Mouse (Mus musculus) left cerebral cortex, adult 11 months (tissue): ENCODE data around the gene Olfr1371.

Experiments used
- DNase-seq: peaks from one replicate; pipeline ENCODE4 v3.0.0; 2022; ENCODE audit warnings: low spot score

The Olfr1371 gene

DNA sequence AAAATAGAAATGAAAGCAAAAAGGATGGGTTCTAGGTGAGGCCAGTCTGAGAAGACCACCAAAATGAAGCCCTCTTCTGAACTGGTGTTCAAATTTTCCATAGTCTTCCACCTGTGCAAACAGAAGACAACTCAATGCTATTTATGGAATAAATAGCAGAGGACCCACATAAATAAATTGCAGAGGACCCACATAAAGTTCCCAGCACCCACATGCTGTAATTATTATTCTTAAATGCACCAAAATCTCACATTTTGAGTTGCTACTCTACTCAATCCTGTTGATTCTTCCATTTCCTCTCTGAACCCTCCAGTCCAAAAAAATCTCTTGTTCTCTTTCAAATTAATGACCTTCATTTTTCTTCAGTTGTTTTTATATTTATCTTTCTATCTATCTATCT, at the start of gene Olfr1371:
Gene Olfr1371, minus strand, starts transcription at position 101 of the 400 bp plus-strand sequence.
- DNase-seq = no peak

DNA sequence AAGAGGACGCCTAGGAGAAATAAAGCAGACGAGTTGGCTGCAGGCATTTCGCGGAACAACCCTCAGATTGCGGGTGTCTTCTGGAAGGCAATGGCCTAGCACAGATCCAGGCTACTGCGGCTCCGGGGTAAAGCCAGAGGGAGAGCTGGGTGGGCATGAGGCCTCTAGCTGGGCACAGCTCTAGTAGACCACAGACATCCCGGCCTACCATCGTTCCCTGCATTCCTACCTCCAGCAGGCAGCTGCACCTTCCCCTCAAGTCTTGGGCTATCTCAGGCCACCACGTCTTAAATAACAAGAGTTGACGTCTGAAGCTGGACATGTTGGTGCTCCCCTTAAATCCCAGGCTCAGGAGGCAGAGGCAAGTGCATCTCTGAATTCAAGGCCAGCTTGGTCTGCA, 48.6 kb upstream of the Olfr1371 start:
- DNase-seq = no peak

DNA sequence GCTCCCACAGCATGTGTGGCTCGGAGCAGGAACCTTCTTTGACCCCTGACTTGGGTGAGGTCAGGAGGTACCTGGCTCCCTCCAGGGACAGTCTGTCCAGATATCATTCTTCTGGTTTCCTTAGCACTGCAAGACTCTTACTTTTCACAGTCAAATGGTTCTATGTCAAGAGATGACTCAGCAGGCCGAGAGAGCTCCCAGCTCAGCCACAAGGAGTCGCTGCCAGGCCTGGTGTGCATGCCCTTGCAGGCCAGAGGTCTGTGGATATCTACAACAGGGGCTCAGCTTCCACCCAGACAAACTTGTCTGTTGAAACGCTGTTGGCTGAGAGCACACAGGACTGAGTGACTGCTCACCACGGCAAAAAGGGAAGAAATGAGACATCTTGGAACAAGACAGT, 48.1 kb upstream of the Olfr1371 start:
- DNase-seq = no peak

DNA sequence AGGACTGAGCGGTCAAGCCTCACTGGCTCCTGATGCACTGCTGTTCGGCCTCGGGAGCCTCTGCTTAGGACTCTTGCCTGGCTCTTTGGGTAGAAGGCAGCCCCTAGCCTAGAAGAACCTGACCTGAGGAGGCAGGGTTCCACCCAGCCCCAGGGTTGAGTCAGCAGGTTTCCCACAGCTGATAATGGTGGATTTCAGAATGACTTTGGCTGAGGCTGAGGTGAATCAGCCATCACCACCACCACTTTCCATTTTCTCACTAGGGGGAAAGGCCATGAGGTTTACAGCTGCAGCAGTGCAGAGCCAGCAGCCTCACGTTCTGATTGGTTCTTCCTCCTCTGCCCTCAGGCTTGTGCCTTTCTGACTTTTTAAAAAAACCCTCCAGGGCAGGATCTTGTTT, 47.1 kb upstream of the Olfr1371 start:
- no peak for DNase-seq

DNA sequence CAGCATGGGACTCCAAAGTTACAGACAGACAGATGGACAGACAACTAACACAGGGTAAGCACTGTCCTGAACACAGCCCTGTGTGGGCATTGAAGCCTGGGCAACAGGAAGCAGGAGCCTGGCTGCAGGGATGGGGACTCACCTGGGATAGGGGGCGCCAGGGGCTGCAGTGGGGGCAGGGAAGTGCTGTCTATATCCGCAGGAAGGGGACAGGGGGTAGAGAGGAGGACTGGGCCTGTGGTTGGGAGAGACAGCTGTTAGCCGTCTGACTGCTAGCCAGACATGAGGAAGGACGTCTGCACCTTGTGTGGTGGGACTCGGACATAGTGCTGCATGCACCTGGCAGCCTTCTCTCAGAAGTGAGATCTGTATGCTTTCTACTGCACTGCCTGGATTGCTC, 44.9 kb upstream of the Olfr1371 start:
- DNase-seq = no peak

DNA sequence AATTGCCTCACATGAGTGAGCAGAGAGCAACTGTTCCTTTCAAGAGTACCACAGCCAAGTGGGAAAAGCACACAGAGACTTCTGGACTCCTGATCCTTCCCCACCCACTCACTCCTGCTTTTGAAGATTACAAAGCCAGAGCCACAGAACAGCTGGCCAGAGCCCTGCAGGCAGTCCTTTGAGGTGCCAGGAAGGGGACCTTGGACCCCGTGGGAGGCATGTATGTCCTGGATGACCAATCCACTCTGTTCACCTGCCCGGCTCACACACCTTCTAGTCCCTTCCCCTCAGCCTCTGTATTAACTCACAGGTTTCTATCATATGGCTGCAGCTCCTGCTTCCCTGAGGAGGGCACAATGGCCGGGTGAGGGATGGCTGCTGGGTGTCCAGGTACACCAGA, 43.6 kb upstream of the Olfr1371 start:
- no peak for DNase-seq

DNA sequence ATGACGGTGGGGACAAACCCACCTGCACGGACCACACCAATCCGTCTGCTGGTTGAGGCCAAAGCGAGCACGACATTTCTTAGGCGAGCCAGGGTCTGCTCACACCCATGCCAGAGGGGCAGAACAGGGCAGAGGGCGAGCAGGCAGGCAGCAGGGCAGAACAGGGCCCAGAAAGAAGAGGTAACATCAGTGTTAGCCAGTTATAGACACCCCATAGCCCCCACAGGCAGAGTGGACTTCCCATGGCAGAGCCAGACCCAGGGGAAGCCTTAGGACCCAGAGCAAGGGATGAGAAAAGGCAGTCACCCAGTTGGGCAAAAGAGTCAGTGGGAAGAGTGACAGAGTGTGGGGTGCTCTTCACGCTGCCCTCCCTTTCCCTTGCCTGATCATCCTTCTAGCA, 41.3 kb upstream of the Olfr1371 start:
- DNase-seq = no peak

DNA sequence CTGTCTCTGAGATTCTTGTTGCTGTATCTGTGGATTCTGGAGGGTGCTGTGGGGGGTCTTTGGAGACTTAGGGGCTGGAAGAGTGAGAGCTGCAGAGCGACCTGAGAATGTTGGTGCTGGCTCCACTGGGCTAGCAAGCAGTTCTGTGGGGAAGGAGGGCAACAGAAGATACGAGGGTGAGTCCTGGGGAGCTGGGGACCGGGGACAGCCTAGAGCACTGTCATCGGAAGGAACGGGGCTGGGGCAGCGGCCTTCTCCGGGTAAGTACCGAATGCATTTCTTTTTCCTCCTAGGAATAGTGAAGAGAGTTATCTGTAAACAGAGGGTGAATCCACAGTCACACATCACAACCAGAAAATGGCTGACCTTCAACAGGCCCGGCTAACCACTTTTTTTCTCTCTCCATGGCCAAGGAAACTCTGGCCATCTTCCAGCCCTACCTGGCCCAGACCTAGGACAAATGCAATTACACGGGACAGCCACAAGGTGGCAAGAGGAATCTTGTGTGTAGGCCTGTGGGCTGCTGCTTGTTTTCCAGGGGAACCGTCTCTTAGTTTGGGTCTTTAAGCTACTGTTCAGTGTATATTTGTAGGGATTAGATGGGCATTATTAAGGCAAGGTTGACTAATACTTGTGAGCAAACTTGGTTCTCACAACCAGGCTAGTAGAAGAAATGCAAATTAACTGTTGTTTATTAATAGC, 40.0 kb upstream of the Olfr1371 start:
- DNase-seq = peak; percentile 47

DNA sequence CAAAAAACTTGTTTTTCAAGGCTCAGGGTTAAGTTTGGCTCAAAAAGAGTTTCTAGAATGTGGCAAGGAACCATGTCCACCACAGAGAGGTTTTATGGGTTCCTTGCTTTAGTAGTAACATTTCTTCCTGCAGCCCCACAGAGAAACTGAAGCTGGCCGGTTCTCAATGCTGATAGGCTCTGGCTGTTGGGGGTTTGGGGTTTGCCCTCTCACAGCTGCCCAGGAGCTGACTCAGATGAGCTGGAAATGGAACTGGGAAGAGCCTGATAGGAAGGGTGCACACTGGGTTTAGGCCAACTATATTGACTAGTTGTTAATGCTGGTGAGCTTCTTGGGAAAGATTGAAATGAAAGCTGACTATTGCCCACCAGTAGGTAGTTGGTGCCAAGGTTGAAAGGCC, 38.9 kb upstream of the Olfr1371 start:
- DNase-seq = no peak

DNA sequence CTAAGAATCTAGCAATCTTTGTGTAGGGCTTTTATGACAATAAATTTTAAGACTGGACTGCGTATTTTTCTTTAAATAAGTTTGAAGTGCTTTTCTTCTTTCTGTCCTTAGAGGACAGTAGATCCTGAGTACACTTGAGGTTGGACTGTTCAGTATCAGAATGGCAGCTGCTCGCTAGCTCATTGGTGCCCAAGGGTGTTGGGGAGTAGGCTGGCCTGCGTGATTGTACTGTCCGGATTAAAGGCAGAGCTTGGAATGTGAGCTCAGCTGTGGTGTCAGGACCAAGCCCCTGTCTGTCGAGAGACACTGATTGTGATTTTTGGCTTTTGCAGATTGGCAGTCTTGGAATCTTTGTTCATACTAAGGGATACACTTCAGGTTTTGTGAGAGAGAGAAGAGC, 38.0 kb upstream of the Olfr1371 start:
- DNase-seq = no peak

DNA sequence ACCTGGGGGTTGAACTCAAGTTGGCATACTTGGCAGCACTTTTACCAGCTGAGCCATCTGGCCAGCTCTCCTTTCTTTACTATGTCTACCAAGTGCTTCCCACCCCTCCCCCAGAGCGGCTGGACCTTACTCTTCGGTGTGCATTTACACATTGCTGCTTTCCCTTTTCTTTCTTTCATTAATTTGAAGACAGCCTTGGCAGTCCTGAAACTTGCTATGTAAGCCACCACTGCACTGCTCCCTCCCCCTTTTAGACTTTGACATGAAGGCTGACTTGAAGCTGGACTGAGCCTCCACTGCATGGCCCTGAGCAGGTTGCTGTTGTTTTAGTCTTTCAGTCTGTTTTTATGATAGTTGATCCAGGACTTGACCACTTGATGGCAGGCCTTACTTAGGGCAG, 35.7 kb upstream of the Olfr1371 start:
- no peak for DNase-seq

DNA sequence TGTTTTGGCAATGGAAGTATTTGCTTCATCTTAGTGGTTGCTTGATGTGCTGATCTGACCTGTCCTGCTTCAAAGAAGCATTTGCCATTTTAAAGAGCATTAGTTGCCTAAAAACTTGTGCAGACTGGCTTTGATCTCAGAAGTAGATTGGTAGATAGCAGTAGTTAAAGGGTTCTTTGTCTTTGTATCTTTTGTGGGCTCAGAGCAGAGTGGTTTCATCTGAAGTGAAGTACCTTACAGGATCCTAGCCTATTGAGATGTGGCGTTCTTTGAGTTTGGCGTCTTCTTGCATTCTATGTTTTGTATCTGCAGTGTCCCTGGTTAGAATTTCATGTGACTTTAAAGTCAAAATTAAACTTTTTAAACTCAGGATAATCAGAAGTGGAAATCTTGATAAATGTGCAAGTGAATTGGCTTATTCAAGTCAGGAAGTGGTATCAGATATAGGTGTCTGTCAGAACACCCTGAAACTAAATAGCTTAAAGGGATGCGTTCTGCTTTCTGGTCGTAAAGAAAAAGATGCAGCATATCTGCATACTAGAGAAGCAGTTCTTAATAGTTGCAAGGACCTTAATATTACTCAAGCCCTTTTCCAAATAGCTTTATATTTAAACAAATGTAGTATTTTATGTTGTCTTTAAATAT, 27.2 kb upstream of the Olfr1371 start:
- DNase-seq = no peak

DNA sequence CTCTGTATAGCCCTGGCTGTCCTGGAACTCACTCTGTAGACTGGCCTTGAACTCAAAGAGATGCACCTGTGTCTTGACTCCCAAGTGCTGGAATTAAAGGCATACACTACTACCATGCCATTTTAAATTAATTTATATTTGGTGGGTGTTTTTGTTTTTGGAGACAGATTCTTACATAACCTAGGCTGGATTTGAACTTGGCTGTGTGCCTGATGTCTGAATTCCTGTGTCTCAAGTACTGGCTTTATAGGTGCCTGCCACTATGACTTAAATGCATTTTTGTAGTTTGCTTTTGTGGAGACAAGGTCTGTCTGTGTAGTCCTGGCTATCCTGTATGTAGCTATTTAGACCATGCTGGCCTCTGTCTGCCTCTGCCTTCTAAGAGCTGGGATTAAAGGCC, 20.7 kb upstream of the Olfr1371 start:
- no peak for DNase-seq

DNA sequence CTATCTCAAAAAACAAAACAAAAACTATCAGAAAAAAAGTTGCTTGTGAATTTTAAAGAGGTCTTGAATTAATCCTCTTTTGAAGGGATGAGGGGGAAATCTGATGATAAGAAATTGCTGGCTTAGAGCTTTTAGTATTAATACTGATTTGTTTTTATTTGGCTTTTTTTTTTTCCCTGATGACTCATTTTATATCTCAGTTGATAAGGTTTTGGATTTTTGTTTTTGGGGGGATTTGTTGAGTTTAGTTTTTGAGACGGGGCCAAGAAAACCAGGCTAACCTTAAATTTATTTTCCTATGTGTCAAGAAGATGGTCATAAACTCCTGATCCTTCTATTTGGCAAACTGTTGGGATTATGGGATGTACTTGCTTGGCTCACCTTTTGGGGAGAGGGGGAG, 20.1 kb upstream of the Olfr1371 start:
- DNase-seq = no peak

DNA sequence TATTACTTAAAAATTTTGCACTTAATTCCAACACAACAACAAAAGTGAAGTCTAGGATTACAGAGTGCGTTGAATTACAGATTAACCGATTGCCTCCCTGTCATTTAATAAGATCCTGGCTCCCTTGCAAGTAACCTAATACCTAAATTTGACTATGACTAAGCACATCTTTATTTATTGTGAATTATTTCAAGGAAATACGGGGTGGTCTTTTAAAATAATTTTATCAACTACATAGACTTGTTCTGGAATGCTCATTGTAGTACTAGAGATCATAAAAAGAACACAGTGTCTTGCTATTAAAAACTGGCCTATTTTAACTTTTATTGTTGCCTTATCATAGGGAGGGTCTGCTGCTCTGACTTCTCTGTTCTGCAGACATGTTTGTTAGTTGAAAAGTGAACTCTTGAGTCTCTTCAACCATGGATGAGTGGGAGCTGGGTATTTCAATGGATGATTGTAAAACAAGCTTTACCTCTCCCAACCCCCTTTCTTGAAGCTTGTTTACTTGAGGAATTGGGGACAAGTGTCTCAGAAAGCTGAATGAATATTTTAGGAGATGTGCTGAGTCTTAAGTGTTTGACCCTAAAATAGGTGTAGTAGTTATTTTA, 19.4 kb upstream of the Olfr1371 start:
- no peak for DNase-seq

DNA sequence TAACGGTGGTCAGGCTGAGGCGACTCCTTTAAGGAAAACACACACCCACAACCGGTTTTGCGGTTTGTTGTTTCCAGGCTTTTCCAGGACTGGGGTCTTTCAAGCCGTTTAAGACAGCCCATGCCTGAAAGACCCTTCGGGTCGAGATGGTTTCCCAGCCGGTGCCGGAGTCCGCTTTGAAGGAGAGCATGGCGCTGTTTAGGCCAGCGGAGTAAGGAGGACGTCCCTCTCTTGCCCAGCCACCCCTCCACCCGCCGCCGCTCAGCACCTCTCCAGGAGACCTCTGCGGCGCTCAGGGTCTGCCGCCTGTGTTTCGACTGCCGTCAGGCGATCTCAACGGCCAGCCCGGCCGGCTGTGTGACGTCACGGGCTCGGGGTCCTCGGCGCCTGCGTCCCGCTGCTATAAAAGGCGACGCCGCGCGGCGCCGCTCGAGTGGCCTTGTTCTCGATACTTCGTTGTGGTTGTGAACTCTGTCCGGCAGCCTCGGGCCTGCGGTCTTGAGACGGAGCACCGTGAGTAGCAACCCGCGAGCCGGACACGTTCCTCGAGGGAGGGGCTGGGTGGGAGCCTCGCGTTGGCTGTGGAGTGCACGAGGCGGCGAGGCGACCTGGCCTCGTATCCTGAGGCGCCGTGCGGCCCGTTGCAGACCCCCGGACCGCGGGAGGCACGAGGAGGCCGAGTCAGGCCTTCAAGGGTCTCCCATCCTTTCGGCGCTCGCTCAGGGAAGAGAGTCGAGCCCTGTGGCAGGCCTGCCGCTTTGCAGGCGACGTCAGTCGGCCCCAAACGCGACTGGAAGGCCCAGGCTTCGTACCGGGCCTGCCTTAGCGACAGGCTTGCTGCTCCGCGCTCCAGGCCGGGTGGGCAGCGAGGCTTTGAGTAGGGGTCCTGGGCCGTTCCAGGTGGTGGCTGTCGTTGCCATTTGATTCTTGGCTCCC, 18.1 kb upstream of the Olfr1371 start, which contains the start of gene Skp1a:
Gene Skp1a, plus strand, starts transcription at position 390 of the 936 bp plus-strand sequence.
- DNase-seq = peak; percentile 84

DNA sequence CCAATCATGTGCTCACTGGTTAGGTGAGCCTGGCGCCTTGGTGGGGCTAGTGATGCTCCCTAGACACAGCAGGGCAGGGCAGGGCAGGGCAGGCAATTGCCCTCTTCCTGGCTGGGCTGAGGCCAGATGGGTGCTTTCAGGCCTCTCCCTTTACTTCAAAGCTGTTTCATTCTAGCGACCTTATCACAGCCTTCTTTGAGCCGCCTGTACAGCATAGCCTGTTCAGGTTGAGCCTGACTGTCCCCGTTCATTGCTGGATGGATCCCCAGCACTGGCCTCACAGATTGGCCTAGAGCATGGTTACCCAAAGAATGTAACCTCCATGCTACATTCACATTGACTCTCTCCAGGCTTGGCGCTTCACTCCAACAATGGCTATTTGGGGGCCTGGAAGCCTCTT, 16.9 kb upstream of the Olfr1371 start:
- no peak for DNase-seq

DNA sequence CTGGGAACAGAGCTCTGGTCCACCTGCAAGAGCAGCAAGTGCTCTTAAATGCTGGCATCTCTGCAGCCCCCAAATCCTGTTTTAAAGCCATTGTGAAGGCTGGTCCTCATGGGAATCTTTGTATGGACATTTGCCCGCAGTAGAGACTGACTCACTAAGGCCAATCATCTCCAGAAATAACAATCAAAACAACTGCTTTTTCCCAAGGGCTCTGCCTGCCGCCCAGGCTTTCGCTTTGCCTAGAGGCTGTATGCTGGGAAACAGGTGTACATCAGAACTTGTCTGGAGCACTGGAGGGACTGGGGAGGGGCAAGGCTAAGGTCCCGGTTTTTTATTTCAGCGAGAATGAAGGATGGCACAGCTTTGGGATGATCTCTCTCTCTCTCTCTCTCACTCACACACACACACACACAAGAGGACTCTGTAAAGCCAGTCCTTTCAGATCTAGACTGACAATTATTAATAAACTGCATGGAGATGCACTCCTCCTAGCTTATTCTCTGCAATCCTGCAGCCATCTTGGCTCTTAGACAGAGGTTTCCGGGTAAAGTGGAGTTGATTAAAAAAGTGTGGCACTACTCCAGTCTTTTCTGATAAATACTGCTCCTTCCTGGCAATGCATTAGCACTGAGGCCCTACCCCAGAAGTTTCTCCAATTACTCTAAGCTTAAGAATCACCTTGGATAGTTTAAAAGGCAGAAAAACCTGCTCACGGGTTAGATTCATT, 15.1 kb upstream of the Olfr1371 start:
- no peak for DNase-seq

DNA sequence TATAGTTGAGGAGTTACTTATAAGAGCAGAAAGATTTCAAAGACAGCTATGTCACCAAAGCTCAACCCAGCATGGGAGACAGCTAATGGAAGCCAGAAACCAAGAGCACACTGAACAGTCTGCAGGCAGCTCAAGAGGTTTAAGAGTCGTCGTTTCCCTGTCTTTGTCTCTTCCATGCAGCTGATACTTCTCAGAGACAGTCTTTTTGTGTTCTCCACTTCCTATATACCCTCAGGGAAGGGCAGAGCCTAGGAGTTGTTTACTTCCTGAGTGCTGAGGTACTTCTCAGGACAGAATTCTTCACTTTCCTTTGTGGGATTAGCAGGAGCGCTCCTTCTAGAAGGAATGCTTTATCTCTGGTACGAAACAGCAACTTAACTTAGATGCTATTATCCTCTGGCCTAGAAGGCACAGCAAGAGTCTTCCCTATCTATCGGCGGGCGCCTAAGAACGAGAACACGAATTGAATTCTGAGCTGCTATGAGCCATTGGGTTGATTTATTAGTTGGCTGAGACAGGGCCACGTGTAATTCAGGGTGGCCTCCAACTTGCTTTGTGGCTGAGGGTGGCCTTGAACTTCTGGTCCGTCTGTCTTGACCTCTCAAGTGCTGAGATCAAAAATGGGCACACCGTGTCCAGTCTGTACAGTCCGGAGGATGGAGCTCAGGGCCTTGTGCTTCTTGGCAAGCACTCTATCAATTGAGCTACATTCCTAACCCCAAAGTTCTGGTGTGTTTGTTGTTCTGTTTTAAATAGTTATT, 13.9 kb upstream of the Olfr1371 start:
- DNase-seq = no peak

DNA sequence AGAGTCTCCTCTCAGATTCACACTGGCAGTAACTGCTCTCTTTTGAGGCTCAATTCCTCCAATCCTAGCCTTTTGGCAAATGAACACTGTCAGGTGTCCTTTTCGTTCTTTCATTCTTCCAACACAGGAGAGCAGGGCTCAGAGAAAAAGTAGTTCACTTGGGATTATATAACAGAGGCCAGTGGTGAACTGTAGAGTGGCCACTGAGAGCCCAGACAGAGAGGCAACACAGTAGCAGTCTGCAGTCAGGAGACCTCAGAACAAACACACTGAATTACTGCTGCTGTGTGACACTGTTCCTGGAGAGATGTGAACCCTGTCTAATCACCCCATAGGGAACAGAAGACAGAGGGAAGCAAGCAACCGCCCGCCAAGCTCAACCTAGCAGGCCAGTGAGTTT, 13.3 kb upstream of the Olfr1371 start:
- DNase-seq = no peak
